Mouse (Mus musculus) B cell, adult 62 days (primary cell): Measurements from ENCODE around the gene Lgals2. TPM values are rescaled to one million over a fixed set of nuclear protein-coding genes. Genes with fewer than 3 reads are reported as not detected.

Source experiments
- total RNA-seq: library from RNA; stranded (reverse); gene quantifications from 4 replicates; pipeline ENCODE4 v1.2.4, GENCODE M21; 2023

Gene Lgals2
- not detected in 4 replicates for total RNA-seq

DNA sequence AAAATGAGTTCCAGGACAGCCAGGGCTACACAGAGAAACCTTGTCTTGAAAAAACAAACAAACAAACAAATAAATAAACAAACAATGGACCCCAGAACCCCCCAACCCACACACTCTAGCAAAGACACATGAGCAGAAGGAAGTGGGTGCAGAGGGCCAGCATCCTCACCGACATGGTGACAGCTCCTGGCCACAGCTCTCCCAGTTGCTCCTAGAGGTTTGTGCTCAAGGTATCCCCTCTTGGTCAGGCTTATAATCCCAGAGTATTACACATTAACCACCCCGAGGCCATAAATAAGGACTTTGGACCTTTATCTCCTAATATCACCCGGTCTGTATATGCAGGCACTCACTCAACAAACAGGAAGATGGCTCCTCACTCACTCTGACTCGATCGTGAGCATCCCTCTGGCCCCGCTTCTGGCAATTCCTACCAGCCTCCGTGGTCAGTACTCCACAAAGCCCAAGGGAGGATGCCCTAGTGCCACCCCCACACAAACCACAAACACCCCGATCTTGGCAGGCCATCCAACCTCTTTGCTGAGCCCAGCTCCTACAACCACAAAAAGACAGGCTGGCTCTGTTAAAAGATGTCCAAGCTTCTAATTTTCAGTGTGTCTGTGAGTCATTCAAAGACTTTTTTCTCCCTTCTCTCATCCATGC lies at the start of gene Lgals2:
Lgals2 (minus strand) TSS at position 227 of the 663 bp plus-strand sequence.

GRCm38 (mm10) chr15:78899740-78900584 lies 44.6 kb upstream of the Lgals2 start, which contains the start of gene Sh3bp1:
Gene Sh3bp1 (plus strand): TSS chr15:78899768.

DNA sequence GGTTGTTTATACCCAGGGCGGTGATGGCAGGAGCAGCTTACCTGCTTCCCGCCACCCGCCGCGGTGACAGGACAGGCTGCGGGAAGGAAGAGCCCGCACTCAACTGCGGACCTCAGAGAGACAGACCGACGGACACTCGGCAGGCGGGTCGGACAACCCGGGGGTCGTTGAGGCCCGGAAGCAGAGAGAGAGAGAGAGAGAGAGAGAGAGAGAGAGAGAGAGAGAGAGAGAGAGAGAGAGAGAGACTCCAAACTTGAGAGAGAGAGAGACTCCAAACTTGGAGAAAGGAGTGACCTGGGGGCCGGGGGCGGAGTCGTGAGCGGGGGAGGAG lies 44.0 kb upstream of the Lgals2 start, which contains the start of gene Gm49510:
Gm49510 (plus strand) TSS at position 259 of the 331 bp plus-strand sequence.

GRCm38 (mm10) chr15:78876991-78877809 lies 21.9 kb upstream of the Lgals2 start, which contains the start of gene Gga1:
Gene Gga1 (plus strand): TSS chr15:78877190.

DNA sequence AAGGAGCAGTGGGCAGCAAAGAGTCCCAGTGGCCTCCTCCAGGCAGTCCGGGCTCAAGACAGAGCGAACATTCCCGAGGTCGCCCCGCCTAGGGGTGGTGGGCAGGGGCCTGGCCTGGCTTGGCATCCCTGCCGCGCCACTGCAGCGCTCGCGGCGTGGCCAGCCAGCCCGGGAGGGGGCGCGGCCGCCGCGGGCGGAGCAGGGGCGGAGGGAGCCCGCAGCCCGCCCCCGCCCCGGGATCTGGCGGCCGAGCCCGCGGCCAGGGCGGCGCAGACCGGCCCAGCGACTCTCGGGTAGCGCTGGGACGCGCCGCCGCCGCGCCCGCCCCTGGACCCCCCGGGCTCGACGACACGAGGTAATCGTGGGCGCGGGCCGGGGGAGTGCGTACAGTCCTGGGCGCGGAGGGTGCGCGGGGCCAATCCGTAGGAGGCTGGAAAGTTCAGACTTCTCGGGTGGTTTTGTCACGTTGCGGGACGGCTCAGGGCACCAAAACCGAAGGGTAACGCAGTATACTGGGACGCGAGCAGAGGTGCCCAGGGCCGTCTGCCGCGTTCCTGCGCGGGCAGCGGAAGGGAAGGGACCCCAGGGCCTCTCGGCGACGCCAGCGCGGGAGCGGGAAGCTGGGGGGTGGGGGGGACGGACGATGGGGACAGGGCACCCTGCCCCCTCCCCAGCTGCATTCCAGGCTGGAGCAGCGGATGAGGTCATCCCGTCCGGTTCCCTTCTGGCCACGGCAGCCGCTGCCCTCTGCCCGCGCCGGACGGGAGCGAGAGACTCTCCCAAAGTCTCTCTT lies 12.8 kb downstream of the Lgals2 start, which contains the start of gene Cdc42ep1:
Cdc42ep1 (plus strand) TSS at position 254 of the 793 bp plus-strand sequence.

DNA sequence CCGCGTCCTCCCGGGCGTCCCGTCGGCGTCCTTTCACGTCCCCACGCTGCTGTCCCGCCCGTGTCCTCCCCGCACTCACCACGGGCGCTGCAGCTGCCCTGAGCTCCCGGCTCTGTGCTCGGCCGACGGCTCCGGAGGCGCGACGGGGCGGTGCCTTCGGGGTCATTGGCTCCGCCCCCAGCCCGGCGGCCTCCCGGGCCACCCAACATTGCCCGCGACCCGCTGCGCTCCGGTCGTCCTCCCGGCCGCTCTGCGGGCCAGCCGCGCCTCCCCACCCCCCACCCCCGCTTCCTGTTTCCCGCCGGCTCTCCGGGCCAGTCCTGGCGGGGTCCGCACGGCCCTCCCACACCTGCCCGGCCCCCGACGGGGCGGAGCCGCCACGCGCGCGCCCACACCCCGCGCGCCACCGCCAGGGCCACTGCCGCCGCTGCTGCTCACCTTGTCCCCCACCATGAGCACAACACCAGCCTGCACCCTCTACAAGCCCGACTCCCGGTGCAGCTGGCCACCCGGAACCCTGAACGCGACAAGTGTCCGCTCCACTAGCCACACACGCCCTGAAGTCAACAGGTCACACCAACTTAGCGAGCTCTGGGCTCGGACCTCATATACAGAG lies 52.4 kb downstream of the Lgals2 start, which contains the start of gene Card10:
Card10 (minus strand) TSS at position 267 of the 616 bp plus-strand sequence.

Other genes starting within 250 kb of the Lgals2 start
- gene Elfn2, start 136.8 kb downstream of the Lgals2 start, total RNA-seq = 0.12 to 0.16 TPM in 2 of 4 replicates, not detected in the others
- gene Mfng, start 82.1 kb downstream of the Lgals2 start, total RNA-seq = 72.8 to 82.9 TPM (median 76.0 TPM) in 4 replicates
- gene Card10, start 52.5 kb downstream of the Lgals2 start, total RNA-seq = 0.13 to 0.20 TPM (median 0.18 TPM) in 3 of 4 replicates, not detected in the other
- not detected in 4 replicates for gene Cdc42ep1, start 12.9 kb downstream of the Lgals2 start, total RNA-seq
- 73.8 to 85.1 TPM (median 82.1 TPM) in 4 replicates for gene Gga1, start 21.7 kb upstream of the Lgals2 start, total RNA-seq
- not detected in 4 replicates for gene Gm49510, start 44.1 kb upstream of the Lgals2 start, total RNA-seq
- gene Sh3bp1, start 44.2 kb upstream of the Lgals2 start, total RNA-seq = 64.4 to 69.8 TPM (median 65.2 TPM) in 4 replicates
- 8.1 to 9.7 TPM (median 9.1 TPM) in 4 replicates for gene Pdxp, start 58.4 kb upstream of the Lgals2 start, total RNA-seq
- 7.6 to 13.9 TPM (median 10.2 TPM) in 4 replicates for gene Lgals1, start 71.2 kb upstream of the Lgals2 start, total RNA-seq
- 39.4 to 43.0 TPM (median 41.7 TPM) in 4 replicates for gene Nol12, start 79.4 kb upstream of the Lgals2 start, total RNA-seq
- 44.3 to 52.7 TPM (median 47.1 TPM) in 4 replicates for gene Triobp, start 92.2 kb upstream of the Lgals2 start, total RNA-seq
- gene H1f0, start 172.9 kb upstream of the Lgals2 start, total RNA-seq = 2.6 to 4.8 TPM (median 3.2 TPM) in 4 replicates
- not detected in 4 replicates for gene Galr3, start 186.4 kb upstream of the Lgals2 start, total RNA-seq
- gene Ankrd54, start 207.4 kb upstream of the Lgals2 start, total RNA-seq = 33.0 to 36.2 TPM (median 34.8 TPM) in 4 replicates
- gene Eif3l, start 219.7 kb upstream of the Lgals2 start, total RNA-seq = 98.5 to 108 TPM (median 105 TPM) in 4 replicates